ENCODE assay signal across 10 mouse cellular contexts in the genomic region with DNA sequence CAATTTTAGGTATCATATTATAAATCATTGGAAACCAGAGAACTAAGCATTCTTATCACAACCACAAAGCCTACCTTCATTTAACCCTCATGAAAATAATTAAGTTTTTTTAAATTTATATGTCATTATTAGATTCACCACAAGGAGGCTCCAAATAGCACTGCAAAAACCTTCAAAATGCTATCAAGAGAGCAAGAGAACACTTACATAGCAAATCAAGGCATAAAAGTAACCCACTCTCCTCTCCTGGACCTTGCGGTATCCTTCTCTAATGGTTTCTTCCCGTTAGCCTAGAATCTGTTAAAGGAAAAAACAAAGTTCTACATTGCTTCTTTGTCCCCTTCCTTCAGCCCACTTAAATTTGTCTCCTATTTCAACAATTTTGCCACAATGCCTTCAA. TPM values are rescaled to one million over a fixed set of nuclear protein-coding genes. Genes with fewer than 3 reads are reported as not detected.
DNase-seq lines count a peak whose midpoint lies in the region; ATAC-seq and TF ChIP-seq lines count a peak whose summit lies in the region.
"Had no signal": no experiment of that assay in that cellular context is flagged by ENCODE, and none has a peak within 500 bp of the region (broad histone marks: within the 10 kb centered on the region; RNA-seq: fewer than 3 reads in every experiment).

No protein-coding gene starts in this region.

- WGBS in heart, postnatal 0 days, result 44% methylated on average over 2 of the region's 2 CpGs

- no peaks in the 10 kb centered on the region for H3K4me1 ChIP-seq in heart, postnatal 0 days (ENCODE audit: control insufficient read depth, insufficient read depth)
- H3K4me1 ChIP-seq in MEL (ENCODE audit: control insufficient read depth in 1 of 2, insufficient read depth in 2 of 2, low read length in 2 of 2), result no peaks in the 10 kb centered on the region
- H3K4me1 ChIP-seq: limb, embryonic 12.5 days had no signal

- H3K79me2 ChIP-seq in MEL (ENCODE audit: control insufficient read depth, insufficient read depth, low read length, poor library complexity), result no peaks in the 10 kb centered on the region

- TF ChIP-seq EP300 in heart, postnatal 0 days (IDR thresholded peaks at IDR 0.05; ENCODE audit: low read depth), result no peak
- TF ChIP-seq EP300 in MEL (IDR thresholded peaks at IDR 0.05; ENCODE audit: low read depth in 1 of 2, low read length in 2 of 2), result no peak

- no peak overlapping the region for H3K9ac ChIP-seq in heart, postnatal 0 days (replicated peaks; ENCODE audit: low read depth, low read length)
- H3K9ac ChIP-seq in MEL (ENCODE audit: control insufficient read depth, low read depth, low read length, poor library complexity, severe bottlenecking), result no peak overlapping the region
- H3K9ac ChIP-seq: limb, embryonic 12.5 days had no signal

- H3K27ac ChIP-seq in heart, postnatal 0 days (ENCODE audit: low read depth), result no peak overlapping the region
- H3K27ac ChIP-seq in MEL (ENCODE audit: control insufficient read depth, low read depth, low read length), result no peak overlapping the region
- H3K27ac ChIP-seq: limb, embryonic 12.5 days had no signal

- no peak for ATAC-seq in heart, postnatal 0 days (ENCODE audit: insufficient read depth, low read depth)
- peak; percentile 40; the same call in 1 of the 2 replicates for ATAC-seq in granulocyte monocyte progenitor cell, adult 5-6 weeks (replicated peaks; ENCODE audit: poor library complexity, severe bottlenecking)

- TF ChIP-seq CTCF in heart, postnatal 0 days (IDR thresholded peaks at IDR 0.05; ENCODE audit: low read depth), result peak; percentile 65
- TF ChIP-seq CTCF in MEL (IDR thresholded peaks at IDR 0.05 in 2 of 3, conservative IDR thresholded peaks at IDR 0.05 in 1 of 3; ENCODE audit: control insufficient read depth in 1 of 3, insufficient read depth in 1 of 3, low read depth in 2 of 3, low read length in 3 of 3, poor library complexity in 1 of 3, severe bottlenecking in 1 of 3), result peak in 2 of 3 experiments; percentile 42 to 82; a peak in 4 of 6 replicates

- TF ChIP-seq RAD21 in MEL (IDR thresholded peaks at IDR 0.05; ENCODE audit: low read depth, low read length), result peak; percentile 86

- no peaks in the 10 kb centered on the region for H3K36me3 ChIP-seq in heart, postnatal 0 days (replicated peaks; ENCODE audit: control insufficient read depth, insufficient read depth, low read length)
- no peaks in the 10 kb centered on the region for H3K36me3 ChIP-seq in MEL (ENCODE audit: control insufficient read depth in 1 of 2, insufficient read depth in 2 of 2, low read length in 2 of 2)
- H3K36me3 ChIP-seq: limb, embryonic 12.5 days had no signal

- no peaks in the 10 kb centered on the region for H3K27me3 ChIP-seq in heart, postnatal 0 days (ENCODE audit: control insufficient read depth, insufficient read depth, low read length)
- H3K27me3 ChIP-seq in MEL (ENCODE audit: control insufficient read depth in 1 of 2, insufficient read depth in 2 of 2, low read length in 2 of 2), result no peaks in the 10 kb centered on the region
- H3K27me3 ChIP-seq: limb, embryonic 12.5 days had no signal

- H3K9me3 ChIP-seq in heart, postnatal 0 days (replicated peaks; ENCODE audit: control insufficient read depth, low read length), result no peaks in the 10 kb centered on the region
- no peaks in the 10 kb centered on the region for H3K9me3 ChIP-seq in MEL (replicated peaks; ENCODE audit: insufficient read depth, low read length)
- H3K9me3 ChIP-seq: limb, embryonic 12.5 days had no signal

- H3K4me3 ChIP-seq in heart, postnatal 0 days (ENCODE audit: low read depth, low read length), result no peak overlapping the region
- H3K4me3 ChIP-seq in MEL (ENCODE audit: control insufficient read depth in 1 of 2, insufficient read depth in 1 of 2, low read depth in 2 of 2, low read length in 2 of 2), result no peak overlapping the region
- H3K4me3 ChIP-seq: limb, embryonic 12.5 days had no signal

- peak; percentile 61 for DNase-seq in heart, postnatal 0 days (ENCODE audit: low spot score)
- no peak for DNase-seq in heart, postnatal 4 days
- peak; percentile 64 for DNase-seq in 3T3-L1 (ENCODE audit: low read depth, low spot score)
- peak; percentile 67 for DNase-seq in MEL (ENCODE audit: low read depth, low spot score)
- DNase-seq in urinary bladder, postnatal 36 days (ENCODE audit: low spot score in 2 of 2), result no peak
- DNase-seq in layer of hippocampus, postnatal 36 days, result no peak
- DNase-seq in right cerebral cortex, adult 2 months (ENCODE audit: low spot score in 2 of 2), result no peak
- DNase-seq: kidney, adult 11 months had no signal

- TF ChIP-seq POLR2A in MEL (IDR thresholded peaks at IDR 0.05; ENCODE audit: control insufficient read depth in 1 of 2, insufficient read depth in 1 of 2, low read depth in 1 of 2, low read length in 2 of 2, poor library complexity in 1 of 2), result no peak

- H3K4me2 ChIP-seq in heart, postnatal 0 days (ENCODE audit: low read depth, low read length), result no peak overlapping the region
- H3K4me2 ChIP-seq: limb, embryonic 12.5 days had no signal

TF ChIP-seq in MEL, 35 proteins besides CTCF, POLR2A, EP300 and RAD21:
- TF ChIP-seq ZNF384 (IDR thresholded peaks at IDR 0.05; ENCODE audit: low read depth, low read length) (peak; percentile 66), SIN3A (IDR thresholded peaks at IDR 0.05; ENCODE audit: low read length) (peak; percentile 61; the same call in 1 of the 2 replicates), ZC3H11A (IDR thresholded peaks at IDR 0.05; ENCODE audit: low read depth, low read length) (peak; percentile 90), SMC3 (IDR thresholded peaks at IDR 0.05; ENCODE audit: low read depth, low read length) (peak; percentile 96), TAL1 (IDR thresholded peaks at IDR 0.05; ENCODE audit: low read length) (no peak), BHLHE40 (IDR thresholded peaks at IDR 0.05; ENCODE audit: borderline replicate concordance, low read depth, low read length) (no peak), MYC (IDR thresholded peaks at IDR 0.05; ENCODE audit: low read depth, low read length) (0 out of 2 replicates have a peak, but pooled peaks have one; percentile 44)

RNA-seq across cellular contexts. Expression of gene Shld2, which starts 37.0 kb away (rescaled TPM):
- total RNA-seq in heart, postnatal 0 days (2014; rRNA removed; ENCODE audit: low replicate concordance), result 0.35 and 2.9 TPM in 2 replicates
- polyA plus RNA-seq in heart, postnatal 0 days (2015; fragmentation: Nextera tagmentation; extraction: Ambion mirVana), result 9.6 and 10.9 TPM in 2 replicates
- 1 to 10 TPM; 9.0 to 9.4 TPM for total RNA-seq in heart, postnatal 4 days (2021)
- total RNA-seq in MEL (2012; rRNA removed), result 7.9 and 9.2 TPM in 2 replicates
- 1 to 10 TPM in 1 of 2 experiments, not detected in 1; 7.0 TPM for polyA plus RNA-seq in MEL (2012; ENCODE audit: insufficient read depth in 1 of 2, insufficient read length in 2 of 2, low read depth in 1 of 2, low replicate concordance in 2 of 2, missing spikeins in 1 of 2)
- 6.6 and 16.8 TPM in 2 replicates for total RNA-seq in granulocyte monocyte progenitor cell, adult 5-6 weeks (2014; fragmentation: Nextera tagmentation)
- total RNA-seq in granulocyte monocyte progenitor cell, adult 5-6 weeks (2017), result 7.9 and 17.8 TPM in 2 replicates
- total RNA-seq in layer of hippocampus, postnatal 36 days (2021), result 10 to 100 TPM; 12.5 to 13.5 TPM

RNA-seq across cellular contexts. Expression of gene Glud1, which starts 37.2 kb away (rescaled TPM):
- 55.9 and 70.0 TPM in 2 replicates for total RNA-seq in heart, postnatal 0 days (2014; rRNA removed; ENCODE audit: low replicate concordance)
- 57.0 and 58.3 TPM in 2 replicates for polyA plus RNA-seq in heart, postnatal 0 days (2015; fragmentation: Nextera tagmentation; extraction: Ambion mirVana)
- 100 to 1,000 TPM; 121 to 129 TPM for total RNA-seq in heart, postnatal 4 days (2021)
- total RNA-seq in MEL (2012; rRNA removed), result 92.3 and 99.9 TPM in 2 replicates
- 100 to 1,000 TPM in 1 of 2 experiments, 10 to 100 TPM in 1; 57.1 to 125 TPM for polyA plus RNA-seq in MEL (2012; ENCODE audit: insufficient read depth in 1 of 2, insufficient read length in 2 of 2, low read depth in 1 of 2, low replicate concordance in 2 of 2, missing spikeins in 1 of 2)
- 127 and 141 TPM in 2 replicates for total RNA-seq in granulocyte monocyte progenitor cell, adult 5-6 weeks (2014; fragmentation: Nextera tagmentation)
- total RNA-seq in granulocyte monocyte progenitor cell, adult 5-6 weeks (2017), result 180 and 222 TPM in 2 replicates
- total RNA-seq in layer of hippocampus, postnatal 36 days (2021), result 100 to 1,000 TPM; 309 to 341 TPM

RNA-seq across cellular contexts. Expression of gene Syt15, which starts 53.9 kb away (rescaled TPM):
- total RNA-seq in heart, postnatal 0 days (2014; rRNA removed; ENCODE audit: low replicate concordance), result 0.89 and 1.0 TPM in 2 replicates
- 0.31 and 0.65 TPM in 2 replicates for polyA plus RNA-seq in heart, postnatal 0 days (2015; fragmentation: Nextera tagmentation; extraction: Ambion mirVana)
- 1 to 10 TPM; 1.1 to 1.2 TPM for total RNA-seq in heart, postnatal 4 days (2021)
- not detected in 2 replicates for total RNA-seq in MEL (2012; rRNA removed)
- under 1 TPM in 1 of 2 experiments, not detected in 1; 0.06 TPM for polyA plus RNA-seq in MEL (2012; ENCODE audit: insufficient read depth in 1 of 2, insufficient read length in 2 of 2, low read depth in 1 of 2, low replicate concordance in 2 of 2, missing spikeins in 1 of 2)
- not detected in 2 replicates for total RNA-seq in granulocyte monocyte progenitor cell, adult 5-6 weeks (2014; fragmentation: Nextera tagmentation)
- total RNA-seq in granulocyte monocyte progenitor cell, adult 5-6 weeks (2017), result not detected in 2 replicates
- under 1 TPM; 0.40 to 0.45 TPM for total RNA-seq in layer of hippocampus, postnatal 36 days (2021)

Comparison
In these comparisons a context has a peak if more than half of its experiments do, and no peak if none do; other contexts are left out.
1. DNase-seq: peak in heart, postnatal 0 days (single experiment), 3T3-L1 (single experiment) and MEL (single experiment); none in heart, postnatal 4 days (single experiment), urinary bladder, postnatal 36 days (0 of 2), layer of hippocampus, postnatal 36 days (0 of 2) and right cerebral cortex, adult 2 months (0 of 2).